Comparison of ENCODE assay signal across 24 mouse cellular contexts in genomic region chr9:116272446-116272845, GRCm38 (mm10).
"Had no signal": no experiment of that assay in that cellular context is flagged by ENCODE, and none has a peak within 500 bp of the region (broad histone marks: within the 10 kb centered on the region; RNA-seq: fewer than 3 reads in every experiment).

No protein-coding gene starts in this region.

- H3K4me1 ChIP-seq: heart, embryonic 13.5 days; heart, embryonic 15.5 days; hindbrain, embryonic 13.5 days; hindbrain, embryonic 15.5 days; limb, embryonic 12.5 days had no signal

- H3K4me3 ChIP-seq: heart, adult 2 months; heart, embryonic 13.5 days; heart, embryonic 15.5 days; hindbrain, embryonic 13.5 days; hindbrain, embryonic 15.5 days; kidney, embryonic 15.5 days; limb, embryonic 12.5 days; limb, embryonic 15.5 days had no signal

- ATAC-seq: forebrain, postnatal 0 days; hindbrain, postnatal 0 days; intestine, embryonic 16.5 days had no signal

- DNase-seq: forebrain, postnatal 0 days; gastrocnemius, postnatal 14 days; gastrocnemius, postnatal 36 days; heart, adult 11 months; heart, adult 2 months; kidney, adult 11 months; kidney, adult 2 months; kidney, adult 9 months; kidney, postnatal 14 days; kidney, postnatal 36 days; layer of hippocampus, adult 9-11 months; layer of hippocampus, postnatal 36 days; left cerebral cortex, postnatal 4 days had no signal

- H3K27me3 ChIP-seq: heart, embryonic 13.5 days; heart, embryonic 15.5 days; hindbrain, embryonic 13.5 days; hindbrain, embryonic 15.5 days; kidney, embryonic 15.5 days; limb, embryonic 12.5 days; limb, embryonic 15.5 days had no signal

- H3K36me3 ChIP-seq: heart, embryonic 13.5 days; heart, embryonic 15.5 days; hindbrain, embryonic 13.5 days; hindbrain, embryonic 15.5 days; kidney, embryonic 15.5 days; limb, embryonic 12.5 days; limb, embryonic 15.5 days had no signal

- H3K9ac ChIP-seq: forebrain, postnatal 0 days; heart, embryonic 13.5 days; heart, embryonic 15.5 days; hindbrain, embryonic 13.5 days; hindbrain, embryonic 15.5 days; kidney, embryonic 15.5 days; limb, embryonic 12.5 days; limb, embryonic 15.5 days had no signal

- H3K27ac ChIP-seq: heart, adult 2 months; heart, embryonic 13.5 days; heart, embryonic 15.5 days; hindbrain, embryonic 13.5 days; hindbrain, embryonic 15.5 days; hindbrain, postnatal 0 days; kidney, embryonic 15.5 days; kidney, postnatal 0 days; limb, embryonic 12.5 days; limb, embryonic 15.5 days had no signal

- H3K9me3 ChIP-seq: heart, embryonic 13.5 days; heart, embryonic 15.5 days; hindbrain, embryonic 13.5 days; hindbrain, embryonic 15.5 days; kidney, embryonic 15.5 days; limb, embryonic 12.5 days; limb, embryonic 15.5 days had no signal

- H3K4me2 ChIP-seq: heart, embryonic 11.5 days; heart, embryonic 13.5 days; heart, embryonic 15.5 days; hindbrain, embryonic 13.5 days; hindbrain, embryonic 15.5 days; kidney, embryonic 15.5 days; limb, embryonic 12.5 days; limb, embryonic 15.5 days had no signal
